Mouse (Mus musculus) kidney, postnatal 25 days (tissue): ENCODE data around the gene Cnr2.
A peak's percentile ranks its signal among the peaks of the same experiment; 100 is the strongest.

Experiments used
- DNase-seq, 2 experiments: peaks; one replicate each; pipeline ENCODE4 v3.0.0; 2021; ENCODE audit warnings: mixed read lengths in 2 of 2

The Cnr2 gene

DNA sequence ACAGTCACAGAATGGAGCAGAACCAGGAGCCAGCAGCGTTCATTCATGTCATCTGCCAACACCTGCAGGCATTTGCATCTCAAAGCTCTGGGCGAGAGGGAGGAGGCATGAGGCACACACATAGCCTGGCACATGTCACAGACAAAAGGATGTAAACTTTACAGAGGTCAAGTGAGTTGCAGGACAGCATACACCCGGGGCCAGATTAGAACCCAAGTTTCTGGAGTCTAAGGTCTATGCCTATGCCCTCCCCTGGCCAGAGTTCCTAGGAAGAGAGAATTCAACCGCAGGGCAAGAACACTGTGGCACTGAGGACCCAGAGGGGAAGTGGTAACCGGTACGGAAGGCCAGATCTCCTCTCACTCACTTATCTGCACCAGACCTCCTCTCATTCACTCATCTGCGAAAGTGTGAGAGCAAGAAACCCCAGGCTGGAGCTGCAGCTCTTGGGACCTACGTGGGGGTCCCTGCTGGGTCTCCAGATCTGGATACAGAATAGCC, at the start of gene Cnr2:
TSS of gene Cnr2 (plus strand) at position 324 of the 501 bp plus-strand sequence.
- DNase-seq, result no peak

DNA sequence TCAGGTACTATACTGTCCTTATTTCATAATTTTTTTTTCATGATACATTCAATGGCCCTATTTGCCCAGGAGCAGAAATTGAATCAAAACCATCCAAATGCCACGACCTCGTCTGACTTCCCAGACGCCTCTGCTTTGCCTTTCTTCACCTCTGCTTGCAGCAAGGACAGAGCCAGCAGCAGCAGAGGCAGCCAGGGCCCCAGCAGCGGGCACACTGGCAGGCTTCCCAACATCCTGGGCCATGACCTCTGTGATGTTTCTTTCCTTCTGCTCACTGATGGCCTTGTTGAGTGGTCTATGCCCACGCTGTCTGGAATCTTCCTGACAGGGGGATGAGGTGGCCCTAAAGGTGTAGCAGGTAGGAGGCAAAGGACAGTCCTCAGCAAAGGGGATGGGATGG, 47.6 kb upstream of the Cnr2 start:
- DNase-seq, result peak in 1 of 2 experiments; percentile 31

DNA sequence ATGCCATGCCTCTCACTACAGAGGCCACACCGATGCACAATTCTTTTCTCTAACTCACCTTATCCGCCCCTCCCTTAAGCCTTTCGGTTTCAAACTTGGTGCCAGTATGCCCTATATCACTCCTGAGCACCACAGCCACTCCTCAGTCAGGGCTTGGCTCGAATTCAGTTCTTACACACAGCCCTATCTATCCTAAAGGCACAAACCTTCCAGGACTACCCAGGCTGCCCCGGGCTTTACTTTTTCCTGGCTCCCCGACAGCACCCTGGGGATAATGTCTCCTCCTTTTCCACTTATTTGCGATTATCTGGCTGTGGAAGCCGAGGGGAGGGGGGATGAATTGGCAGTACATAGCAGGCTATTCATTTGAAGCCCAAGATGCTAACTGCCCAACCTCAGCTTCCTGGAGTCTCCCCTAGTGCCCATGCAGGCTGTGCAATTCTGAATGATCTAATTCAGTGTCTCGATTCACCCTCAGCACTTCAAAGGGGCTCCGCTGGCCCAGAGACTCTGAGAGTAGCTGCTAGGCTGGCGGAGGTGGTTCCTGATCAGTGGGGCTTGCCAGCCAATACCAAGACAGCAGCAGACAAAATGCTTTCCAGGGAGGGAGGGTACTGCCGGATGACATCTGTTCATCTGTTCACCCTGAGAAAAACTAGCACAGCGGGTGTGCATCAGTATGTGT, 44.6 kb upstream of the Cnr2 start:
- no peak for DNase-seq

DNA sequence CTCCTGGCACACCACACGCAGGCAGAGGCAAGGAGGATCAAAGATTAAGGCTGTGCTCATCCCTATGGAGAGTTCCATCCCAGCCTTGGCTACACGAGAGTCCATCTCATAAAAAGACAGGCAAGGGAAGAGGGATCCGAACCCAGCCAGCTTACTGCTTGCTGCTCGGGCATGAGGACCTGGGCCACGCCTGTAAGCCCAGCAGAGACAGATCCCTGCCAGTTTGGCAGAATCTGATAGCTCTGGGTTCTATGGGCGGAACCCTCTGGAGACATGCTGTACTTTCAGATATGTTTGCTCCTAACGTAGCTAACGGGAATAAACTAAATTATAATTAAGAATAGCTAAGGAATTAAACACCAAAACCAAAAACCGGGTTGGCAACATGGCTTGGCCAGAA, 43.3 kb upstream of the Cnr2 start:
- no peak for DNase-seq

DNA sequence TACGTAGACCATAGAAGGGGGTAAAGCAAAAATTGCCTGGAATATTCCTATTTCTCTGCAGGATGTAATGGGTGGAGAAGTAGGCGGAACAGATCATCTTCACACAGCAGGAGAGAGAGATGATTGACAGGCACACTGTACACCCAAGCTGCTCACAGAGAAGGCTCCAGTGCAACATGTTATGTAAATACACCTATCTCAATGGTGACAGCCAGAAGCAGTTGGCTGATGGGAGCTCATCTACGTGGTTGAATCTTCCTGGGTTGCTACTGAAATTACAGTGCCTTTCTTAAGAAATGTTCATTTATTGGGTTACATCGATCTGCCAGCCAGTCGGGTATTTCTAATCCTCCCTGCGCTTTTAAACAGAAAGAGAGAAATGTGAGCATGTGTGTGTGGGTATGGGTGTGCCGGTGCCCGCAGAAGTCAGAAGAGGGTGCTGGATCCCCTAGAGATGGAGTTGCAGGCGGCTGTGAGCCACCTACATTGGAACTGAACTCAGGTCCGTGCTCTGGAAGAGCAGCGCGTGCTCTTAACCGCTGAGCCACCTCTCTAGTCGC, 41.1 kb upstream of the Cnr2 start:
- no peak for DNase-seq

DNA sequence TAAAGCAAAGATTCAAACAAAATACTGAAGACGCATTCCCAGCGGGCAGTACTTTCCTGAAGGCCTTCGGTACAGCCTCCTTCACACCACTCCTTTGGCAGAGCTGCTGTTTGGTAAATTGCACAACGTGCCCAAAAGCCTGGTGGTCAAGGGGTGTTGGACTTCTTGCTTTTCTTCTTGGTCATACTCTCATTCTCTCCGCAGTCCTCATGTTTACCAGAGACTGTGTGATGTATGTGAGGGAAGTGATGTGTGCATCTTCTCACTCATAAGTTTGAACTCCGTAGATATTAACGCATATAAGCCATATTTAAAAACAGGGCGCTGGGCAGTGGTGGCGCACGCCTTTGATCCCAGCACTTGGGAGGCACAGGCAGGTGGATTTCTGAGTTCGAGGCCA, 40.6 kb upstream of the Cnr2 start:
- DNase-seq, result no peak

DNA sequence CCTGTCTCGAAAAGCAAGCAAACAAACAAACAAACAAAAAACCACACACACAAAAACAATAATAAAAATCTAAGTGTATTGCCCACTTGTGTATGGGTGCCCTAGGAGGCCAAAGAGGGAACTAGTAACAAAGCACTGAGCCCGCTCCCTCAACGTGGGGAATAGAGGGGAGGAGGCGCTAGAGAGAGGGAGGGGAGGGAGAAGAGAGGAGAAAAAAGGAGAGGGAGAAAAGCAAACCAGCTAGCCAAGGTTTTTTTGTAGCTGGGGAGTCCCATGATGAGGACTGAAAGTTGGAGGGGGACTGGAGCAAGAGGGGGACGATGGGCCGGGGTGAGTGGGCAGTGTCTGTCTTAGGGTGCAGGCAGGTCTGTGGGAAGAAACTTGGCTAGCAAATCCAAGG, 40.1 kb upstream of the Cnr2 start:
- DNase-seq, result peak; percentile 10 to 32

DNA sequence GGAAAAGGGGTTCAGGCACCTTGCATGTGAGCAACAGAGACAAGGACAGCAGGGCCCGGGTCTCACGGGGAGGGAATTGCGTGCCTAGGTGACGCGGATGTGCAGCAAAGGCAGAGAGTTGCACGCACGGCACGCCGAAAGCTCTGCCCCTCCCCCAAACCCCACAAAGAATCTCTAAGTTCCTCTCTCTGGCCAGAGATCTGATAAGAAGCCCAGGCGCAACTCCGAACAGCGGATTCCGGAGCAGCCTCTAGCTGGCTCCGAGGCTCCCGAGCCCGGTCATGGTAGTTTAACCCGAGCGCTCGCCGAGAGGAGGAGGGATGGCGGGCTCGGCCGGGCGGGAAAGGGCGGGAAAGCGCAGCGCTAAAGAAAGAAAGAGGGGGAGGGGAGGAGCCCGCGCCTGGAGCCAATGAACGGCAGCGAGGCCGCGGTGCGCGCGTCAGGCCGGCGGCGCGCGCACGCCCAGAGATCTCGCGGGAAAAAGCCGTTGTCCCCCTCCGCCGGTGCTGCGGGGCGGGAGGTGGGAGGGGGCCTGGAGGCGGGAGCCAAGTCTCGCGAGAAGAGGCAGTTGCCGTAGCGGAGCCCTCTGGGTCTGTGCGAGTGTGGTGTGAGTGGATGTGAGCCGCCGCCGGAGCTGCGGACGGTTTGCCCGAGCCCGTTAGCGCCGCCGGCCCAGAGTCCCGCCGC, 39.5 kb upstream of the Cnr2 start, which contains the start of gene Srsf10:
TSS of gene Srsf10 (plus strand) at position 212 of the 687 bp plus-strand sequence.
- DNase-seq, result peak; percentile 97 to 98

DNA sequence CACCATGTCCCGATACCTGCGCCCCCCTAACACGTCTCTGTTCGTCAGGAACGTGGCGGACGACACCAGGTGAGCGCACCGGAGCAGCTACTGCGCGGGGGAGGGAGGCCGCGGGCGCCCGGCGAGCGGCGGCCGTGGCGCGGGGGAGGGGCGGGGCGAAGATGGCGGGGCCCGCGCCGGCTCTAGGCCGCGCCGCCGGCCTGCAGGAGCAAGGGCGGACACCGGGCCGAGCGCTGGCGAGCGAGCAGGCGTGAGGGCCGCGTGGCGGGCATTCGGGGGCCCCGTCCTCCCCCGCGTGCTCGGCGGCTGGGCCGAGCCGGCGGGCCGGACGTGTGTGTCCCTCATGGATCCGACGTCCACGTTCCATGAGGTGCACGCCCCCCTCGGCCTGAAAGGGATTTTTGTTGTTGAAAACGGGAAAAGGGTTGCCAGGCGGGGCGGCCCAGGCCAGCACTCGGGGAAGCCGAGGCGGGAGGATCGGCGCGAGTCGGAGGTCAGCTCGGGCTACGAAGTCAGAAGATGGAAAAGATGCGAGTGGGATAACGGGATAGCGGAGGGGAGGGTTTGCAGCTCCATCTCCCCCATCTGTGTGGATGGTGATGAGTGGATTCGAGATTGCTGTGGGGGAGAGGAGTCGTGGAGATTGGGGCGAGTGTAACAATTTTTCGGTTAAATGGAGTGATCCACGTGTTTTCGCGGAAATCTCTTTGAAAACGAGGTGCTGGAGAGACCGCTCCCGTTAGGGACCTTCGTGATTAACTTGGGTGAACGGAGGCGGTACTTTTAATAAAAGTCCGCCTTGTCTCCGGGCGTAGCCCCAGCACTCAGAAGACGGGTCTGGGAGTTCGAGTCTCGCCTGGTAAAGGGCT, 38.7 kb upstream of the Cnr2 start:
- peak; percentile 68 to 86 for DNase-seq

DNA sequence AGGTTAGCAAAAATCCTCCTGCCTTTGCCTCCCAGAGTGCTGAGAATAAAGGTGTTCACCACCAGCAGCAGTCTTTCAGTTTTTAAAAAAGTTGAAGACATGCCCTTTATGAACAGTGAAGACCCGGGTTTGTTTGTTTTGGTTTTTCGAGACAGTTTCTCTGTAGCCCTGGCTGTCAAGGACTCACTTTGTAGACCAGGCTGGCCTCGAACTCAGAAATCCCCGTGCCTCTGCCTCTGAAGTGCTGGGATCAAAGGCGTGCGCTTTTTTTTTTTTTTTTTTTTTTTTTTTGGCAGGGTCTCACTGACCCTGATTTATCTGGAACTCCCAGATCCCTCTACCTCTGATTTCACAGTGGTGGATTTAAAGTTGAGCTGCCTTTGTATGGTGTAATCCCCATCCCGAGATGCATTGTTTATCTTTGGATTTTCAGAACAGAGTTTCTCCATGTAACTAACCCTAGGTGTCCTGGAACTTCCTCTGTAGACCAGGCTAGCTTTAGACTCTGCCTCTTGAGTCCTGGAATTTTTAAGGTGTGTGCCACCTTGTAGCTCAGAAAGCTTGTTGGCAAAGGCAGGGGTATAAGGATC, 37.5 kb upstream of the Cnr2 start:
- DNase-seq, result no peak

DNA sequence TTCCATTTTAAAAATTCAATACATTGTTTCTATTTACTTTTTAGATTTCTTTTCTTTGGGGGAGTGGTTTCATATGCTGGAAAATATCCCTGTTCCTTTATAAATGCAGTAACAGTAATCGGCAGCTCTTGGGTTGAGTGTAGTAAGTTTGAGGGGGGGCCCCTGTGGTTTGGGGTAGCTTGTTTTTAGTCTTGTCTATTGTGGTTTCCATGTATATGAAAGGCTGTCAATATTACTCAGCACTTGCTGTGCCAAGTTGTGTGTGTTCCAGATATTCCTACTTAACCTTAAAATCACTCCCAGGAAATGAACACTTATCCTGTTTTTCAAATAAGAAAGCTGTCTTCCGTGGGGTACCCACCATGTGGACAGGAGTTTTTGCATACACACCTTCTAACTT, 26.2 kb upstream of the Cnr2 start:
- no peak for DNase-seq

DNA sequence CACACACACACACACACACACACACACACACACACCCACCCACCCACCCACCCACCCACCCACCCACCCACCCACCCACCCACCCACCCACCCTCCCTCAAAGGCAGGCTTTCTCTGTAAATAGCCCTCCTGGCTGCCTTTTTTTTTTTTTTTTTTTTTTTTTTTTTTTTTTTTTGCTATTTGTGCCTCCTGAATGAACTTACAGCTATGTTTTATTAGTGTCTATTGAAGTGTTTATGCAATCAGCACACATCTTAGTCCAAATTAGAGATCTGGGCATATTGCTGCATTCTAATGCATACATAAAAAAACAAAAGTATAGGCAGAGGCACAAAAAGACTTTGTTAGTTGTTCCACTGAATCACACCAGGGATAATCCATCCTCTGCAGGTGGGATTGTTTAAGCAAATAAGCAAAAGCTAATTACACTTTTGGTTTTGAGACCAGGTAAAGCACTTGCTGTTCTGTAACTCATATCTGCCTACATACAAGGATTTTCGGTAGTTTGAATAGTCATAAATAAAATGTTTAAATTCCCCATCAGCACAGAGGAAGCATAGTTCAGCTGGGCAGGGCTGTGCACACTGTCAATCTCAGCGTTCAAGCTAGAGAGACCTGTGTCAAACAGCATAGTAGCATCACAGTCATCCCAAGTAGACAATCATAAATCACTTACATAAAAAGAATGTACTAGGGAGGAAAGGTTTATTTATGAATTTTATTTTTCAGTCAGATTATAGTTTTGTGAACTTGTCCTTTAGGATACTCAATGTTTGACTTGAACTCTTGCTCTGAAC, 24.8 kb upstream of the Cnr2 start:
- DNase-seq, result no peak

DNA sequence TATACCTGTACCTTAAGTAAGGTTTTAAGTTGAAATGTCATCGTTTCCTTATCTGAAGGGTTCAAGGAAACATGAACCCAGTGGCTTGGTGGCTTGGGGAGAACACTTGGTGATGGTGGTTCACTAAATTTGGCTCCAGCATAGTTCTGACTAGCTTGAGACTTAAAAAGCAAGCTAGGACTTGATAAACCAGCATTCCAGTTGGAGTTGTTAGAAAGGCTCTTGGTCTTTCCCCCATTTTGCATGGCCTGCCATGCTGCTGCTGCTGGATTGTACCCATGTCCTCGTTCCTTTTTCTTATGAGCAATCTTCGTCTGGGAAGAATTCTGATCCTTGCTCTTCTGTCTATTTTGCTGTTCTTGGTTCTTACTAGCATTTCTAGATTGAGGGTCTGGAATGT, 23.2 kb upstream of the Cnr2 start:
- DNase-seq, result no peak

DNA sequence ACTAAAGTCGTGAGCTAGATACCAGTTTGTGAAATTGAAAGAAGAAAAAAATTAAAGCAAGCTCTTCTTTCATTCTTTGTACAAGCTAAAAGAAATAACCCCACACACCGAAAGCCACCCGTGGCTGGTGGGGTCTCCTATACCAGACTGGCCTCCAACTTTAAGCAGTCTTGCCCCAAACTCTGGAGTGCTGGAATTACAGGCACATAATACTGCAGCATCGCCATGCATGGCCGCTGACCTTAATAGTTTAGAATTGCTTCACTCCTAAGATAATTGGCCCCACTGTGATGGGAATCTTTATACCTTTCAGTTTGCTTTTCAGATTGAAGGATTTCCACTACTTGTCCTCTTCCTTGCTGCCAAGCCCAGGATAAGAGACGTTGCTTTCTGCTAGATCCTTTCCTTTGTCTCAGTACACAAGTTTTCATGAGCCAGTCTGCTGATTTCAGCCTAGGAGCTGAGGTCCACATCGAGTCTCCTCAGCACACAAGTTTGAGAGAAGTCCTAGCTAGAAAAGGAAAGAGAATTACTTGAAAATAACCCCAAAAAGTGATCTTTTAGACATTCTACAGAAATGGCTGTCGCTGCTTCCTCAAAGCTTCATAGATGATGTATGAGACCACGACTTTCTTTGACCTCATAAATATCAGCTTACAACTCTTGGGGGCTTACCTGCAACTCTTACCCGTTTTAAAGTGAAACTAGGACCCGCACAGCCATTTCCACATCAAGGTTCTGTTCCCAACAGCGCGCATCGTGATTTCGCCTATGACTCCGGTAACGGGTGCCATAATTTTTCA, 22.4 kb upstream of the Cnr2 start:
- DNase-seq, result no peak

DNA sequence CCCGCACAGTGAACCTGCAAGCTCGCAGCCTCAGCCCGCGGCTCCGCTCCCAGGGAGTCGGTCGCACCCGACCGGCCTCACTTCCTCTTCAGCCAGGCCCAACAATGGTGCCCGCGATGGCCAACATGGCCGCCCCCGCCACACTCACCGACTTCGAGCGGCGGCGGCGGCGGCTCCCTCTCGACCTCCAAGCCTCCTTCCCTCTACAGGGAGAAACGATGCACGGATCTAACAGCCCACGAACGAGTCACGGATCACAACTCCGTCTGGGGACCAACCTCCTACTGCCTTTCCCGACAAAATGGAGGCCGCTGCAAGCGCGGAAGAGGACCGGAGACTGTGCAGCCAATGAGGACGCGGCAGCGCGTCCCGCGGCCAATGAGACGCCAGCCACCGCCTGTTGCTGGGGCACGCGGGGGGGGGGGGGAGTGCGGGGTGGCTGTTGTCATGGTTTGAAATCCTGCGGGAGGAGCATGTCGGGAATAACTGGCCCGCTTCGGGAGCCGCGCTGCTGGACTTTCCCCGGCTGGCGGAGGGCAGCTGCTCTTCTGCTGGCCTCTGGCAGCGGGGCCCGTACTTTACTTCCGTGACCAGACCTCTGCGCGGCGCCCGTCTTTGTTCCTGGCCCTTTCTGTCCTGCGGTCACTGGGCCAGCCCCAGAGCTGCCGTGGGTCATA, 21.5 kb upstream of the Cnr2 start, which contains the start of gene Pnrc2:
TSS of gene Pnrc2 (minus strand) at position 325 of the 677 bp plus-strand sequence.
- peak; percentile 90 to 98 for DNase-seq

DNA sequence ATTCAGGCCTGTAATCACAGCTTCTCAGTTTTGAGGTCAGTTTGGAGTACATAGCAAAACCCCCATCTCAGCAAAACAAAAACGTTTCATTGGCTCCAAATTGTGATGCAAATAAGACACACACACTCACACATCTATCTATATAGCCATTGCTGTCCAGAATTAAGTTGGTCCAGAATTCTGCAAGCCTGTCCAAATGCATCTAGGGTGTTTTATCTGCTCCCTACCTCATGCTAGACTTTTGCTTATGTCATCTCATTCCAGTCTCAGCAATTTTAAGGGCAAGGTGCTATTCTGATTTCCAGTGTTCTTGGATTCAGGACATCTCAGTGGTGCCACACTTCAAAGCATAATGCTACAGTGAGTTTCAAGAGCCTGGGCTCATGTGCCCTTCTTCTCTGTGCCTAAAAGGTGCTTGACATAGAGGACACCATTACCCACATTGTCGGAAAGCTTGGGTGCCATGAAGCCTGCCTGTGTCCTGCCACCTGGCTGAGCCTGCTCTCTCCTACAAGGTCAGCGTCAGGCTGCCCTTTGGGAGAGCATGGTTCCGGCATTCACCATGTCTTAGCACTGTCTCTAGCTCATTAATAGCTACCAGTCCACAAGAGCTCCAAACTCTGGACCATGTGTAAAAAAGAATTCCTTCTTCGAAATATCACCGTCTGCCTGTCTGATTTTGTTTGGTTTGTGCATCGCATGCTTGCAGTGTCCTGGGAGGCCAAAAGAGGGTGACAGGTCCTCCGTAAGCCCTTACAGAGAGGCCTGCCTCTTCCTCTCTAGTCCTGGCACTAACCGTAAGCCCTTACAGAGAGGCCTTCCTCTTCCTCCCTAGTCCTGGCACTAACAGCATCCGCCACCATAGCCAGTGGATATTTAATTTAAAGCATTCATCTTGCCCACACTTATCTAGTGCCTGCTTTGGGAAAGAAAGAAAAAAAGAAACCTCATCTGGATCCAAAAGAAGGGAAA, 20.3 kb upstream of the Cnr2 start:
- no peak for DNase-seq

DNA sequence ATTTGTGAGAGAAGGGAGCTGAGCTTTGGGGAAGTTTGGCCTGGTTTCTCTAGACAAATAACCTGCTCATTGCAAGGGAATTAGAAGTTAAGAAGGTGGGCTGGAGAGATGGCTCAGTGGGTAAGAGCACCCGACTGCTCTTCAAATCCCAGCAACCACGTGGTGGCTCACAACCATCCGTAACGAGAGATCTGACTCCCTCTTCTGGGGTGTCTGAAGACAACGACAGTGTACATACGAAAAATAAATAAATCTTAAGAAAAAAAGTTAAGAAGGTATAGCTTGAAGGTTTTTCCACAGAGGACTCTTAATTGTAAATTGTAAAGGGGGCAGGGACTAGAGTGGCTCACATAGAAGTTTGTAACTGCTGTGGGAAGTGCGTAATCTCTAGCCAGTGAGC, 19.6 kb upstream of the Cnr2 start:
- no peak for DNase-seq

DNA sequence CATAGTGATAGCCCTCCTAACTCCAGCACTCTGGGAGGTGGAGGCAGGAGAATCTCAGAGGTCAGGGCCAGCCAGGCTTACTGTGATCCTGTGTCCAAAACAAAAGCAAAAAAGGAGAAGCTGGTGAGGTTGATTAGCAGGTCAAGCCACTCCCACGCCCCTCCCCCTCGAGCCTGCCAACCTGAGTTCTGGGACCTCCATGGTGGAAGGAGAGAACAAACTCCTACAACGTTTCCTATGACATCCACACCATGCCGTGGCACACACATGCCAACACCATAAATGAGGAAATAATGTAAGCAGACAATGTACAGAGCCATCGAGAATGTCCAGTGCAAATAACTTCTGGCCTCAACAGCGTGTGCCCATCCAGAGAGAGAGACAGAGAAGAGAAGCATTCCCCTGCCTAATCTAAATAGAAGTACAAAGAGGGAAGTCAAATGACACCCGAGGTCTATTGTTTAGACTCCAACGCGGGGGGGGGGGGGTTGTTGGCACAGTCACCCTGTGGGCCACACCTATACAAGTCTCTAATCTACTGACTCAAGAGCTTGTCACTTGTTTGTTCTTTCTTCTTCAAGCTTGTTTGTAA, 19.1 kb upstream of the Cnr2 start:
- peak; percentile 74 to 78 for DNase-seq
